Mouse (Mus musculus) small intestine, adult 2 months (tissue): Measurements from ENCODE around the gene Gm20662.

Experiments
- CTCF ChIP-seq: fragments of 200-500 bp; IDR thresholded peaks from 2 replicates; pipeline ENCODE4 v1.5.1; 2012; ENCODE audit warnings: low read depth, mild to moderate bottlenecking, control low read depth, inconsistent platforms, low read length, moderate library complexity, mixed read lengths; ENCODE audit not compliant: insufficient replicate concordance, insufficient read length; ENCODE audit errors: extremely low read depth
- POLR2A ChIP-seq: fragments of 200-500 bp; IDR thresholded peaks from 2 replicates; pipeline ENCODE4 v1.6.1; 2012; ENCODE audit warnings: low read depth, mild to moderate bottlenecking, control low read depth, inconsistent platforms, low read length, moderate library complexity

DNA sequence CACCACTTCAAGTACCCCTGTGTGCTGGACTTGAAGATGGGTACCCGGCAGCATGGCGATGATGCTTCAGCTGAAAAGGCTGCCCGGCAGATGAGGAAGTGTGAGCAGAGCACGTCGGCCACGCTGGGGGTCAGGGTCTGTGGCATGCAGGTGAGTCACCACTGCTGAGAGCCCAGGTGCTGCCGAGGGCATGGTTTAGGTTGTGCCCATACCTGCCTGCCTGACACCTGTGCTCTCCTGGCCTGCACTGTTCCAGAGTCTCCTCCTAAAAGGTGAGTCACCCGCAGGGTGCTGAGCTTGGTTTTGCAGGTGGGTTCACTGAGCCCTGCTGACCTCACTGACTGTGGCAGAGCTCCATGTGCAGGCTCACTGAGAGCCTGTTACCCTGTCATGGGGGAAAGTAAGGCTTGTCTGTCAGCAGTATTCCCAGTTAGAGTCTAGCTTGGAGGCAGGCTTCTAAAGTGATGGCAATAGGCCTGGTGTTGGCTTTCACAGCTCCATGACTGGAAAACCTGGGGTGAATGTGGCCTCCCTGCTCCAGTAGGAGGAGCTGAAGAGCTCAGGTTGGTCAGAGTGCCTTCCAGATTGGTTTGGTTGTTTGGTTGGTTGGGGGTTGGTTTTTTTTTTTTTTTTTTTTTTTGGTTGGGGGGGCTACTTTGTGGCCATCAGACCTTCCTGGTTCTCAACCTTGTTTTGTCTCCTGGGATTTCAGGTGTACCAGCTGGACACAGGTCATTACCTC is 48.8 kb downstream of the Gm20662 start:
- TF ChIP-seq POLR2A (no peak), CTCF (no peak)
